Mouse (Mus musculus) brain, embryonic 14.5 days (tissue): ENCODE results near the gene Phkg1. TPM values are rescaled to one million over a fixed set of nuclear protein-coding genes. Genes with fewer than 3 reads are reported as not detected.
"Not testable (repeated sequence)": the region's sequence is repeated elsewhere in the genome, so short reads cannot be mapped to it uniquely, and the experiment has no call there.

Source experiments
- DNase-seq: peaks from one replicate; pipeline ENCODE4 v3.0.0-alpha.2; 2011; ENCODE audit warnings: low read depth
- CTCF ChIP-seq: fragments of 200-500 bp; IDR thresholded peaks from 2 replicates; pipeline ENCODE4 v1.5.1; 2012; ENCODE audit warnings: inconsistent platforms, mild to moderate bottlenecking, moderate library complexity, borderline replicate concordance; ENCODE audit not compliant: insufficient read depth, insufficient read length; ENCODE audit errors: extremely low read depth
- POLR2A ChIP-seq: fragments of 200-500 bp; IDR thresholded peaks from 2 replicates; pipeline ENCODE4 v1.6.1; 2012; ENCODE audit warnings: mild to moderate bottlenecking, inconsistent platforms, borderline replicate concordance; ENCODE audit not compliant: poor library complexity, insufficient read depth, insufficient read length, severe bottlenecking; ENCODE audit errors: extremely low read depth
- polyA plus RNA-seq: library from polyadenylated mRNA; depleted of rRNA; stranded (reverse); fragments of >200 nt; gene quantifications from 2 replicates; pipeline ENCODE4 v1.2.3, GENCODE M21; 2012

The Phkg1 gene
- polyA plus RNA-seq, 1 experiment: 0.14 TPM

DNA sequence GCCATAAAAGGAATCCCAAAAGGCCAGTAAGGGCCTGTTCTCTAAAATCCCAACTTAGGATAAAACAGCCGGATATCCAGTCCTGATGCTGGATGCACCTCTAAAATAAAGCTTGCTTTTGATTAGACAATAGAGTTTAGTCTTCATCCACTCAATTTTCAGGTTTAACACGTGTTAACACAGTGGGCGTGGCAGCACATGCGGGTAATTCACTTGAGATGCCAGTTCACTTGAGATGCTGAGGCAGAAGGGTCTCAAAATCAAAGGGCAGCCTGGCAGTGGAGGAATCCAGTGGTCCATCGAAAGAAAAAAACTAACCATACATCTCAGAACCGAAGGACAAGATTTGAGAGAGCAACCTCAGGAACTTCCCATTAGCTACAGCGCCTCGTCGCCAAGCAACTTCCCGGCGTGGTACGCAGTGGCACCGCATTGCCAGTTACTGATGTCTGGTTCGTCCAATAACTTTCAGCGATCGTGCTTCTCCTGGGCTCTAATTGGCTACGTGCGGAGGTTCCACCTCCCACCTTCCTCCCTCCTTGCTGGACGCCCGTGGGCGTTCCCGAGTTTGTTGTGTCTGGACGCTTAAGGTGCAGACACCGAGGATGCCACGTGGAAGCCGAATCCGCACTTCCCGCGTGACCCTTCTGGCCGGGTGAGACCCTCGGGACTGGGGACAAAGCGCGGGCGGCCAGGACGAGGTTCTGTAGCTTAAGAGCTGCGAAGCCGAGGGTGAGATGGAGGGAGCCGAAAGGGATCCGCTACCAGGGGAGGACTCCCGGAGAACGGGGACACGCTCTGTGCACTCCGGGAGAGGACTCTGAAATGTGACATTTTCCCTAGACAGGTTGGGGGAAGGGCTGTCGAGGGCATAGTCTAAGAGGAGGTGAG, 2.9 kb downstream of the Phkg1 start, which contains the start of gene Zbed5:
TSS of gene Zbed5 (plus strand) at position 526 of the 891 bp plus-strand sequence.
- no peak for TF ChIP-seq CTCF
- TF ChIP-seq POLR2A: no peak
- peak; percentile 98 for DNase-seq

DNA sequence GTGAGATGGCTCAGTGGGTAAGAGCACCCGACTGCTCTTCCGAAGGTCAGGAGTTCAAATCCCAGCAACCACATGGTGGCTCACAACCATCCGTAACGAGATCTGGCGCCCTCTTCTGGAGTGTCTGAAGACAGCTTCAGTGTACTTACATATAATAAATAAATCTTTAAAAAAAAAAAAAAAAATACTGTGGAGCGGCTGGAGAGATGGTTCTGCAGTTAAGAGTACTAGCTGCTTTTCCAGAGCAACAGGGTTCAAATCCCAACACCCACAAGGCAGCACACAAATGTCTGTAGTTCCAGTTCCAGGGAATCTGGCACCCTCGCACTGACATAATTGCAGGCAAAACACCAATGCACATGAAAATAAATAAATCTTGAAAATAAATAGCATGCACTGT, 8.0 kb downstream of the Phkg1 start:
- DNase-seq: not testable (repeated sequence)

DNA sequence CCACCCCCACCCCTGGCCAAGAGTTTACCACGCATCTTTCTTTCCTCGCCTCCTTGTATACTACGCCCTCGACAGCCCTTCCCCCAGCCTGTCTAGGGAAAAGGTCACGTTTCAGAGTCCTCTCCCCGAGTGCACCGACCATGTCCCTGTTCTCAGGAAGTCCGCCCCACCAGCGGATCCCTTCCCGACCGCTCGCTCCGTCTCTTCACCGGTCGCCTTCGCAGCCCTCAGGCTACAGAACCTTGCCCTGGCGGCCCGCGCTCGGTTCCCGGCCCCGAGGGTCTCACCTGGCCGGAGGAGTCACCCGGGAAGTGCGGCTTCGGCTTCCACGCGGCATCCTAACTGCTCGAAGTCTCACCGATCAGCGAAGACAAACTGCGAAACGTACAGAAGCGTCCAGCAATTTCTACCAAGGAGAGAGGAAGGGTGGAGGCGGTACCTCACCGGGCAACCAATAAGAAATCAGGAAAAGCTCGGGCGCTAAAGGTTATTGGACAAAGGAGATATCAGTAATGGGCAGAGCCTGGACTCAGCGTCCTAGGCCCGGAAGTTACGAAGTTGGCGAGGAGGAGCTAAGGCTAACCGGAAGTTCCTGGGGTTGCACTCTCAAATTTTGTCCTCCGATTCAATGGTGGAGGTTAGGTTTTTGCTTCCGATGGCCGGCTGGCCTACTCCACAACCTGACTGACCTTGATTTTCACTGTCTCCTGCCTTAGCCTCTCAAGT, 11.3 kb downstream of the Phkg1 start, which contains the start of gene Chchd2:
TSS of gene Chchd2 (minus strand) at position 560 of the 726 bp plus-strand sequence.
- DNase-seq: peak; percentile 99
- no peak for TF ChIP-seq CTCF
- 0 out of 2 replicates have a peak, but pooled peaks have one; percentile 21 for TF ChIP-seq POLR2A

DNA sequence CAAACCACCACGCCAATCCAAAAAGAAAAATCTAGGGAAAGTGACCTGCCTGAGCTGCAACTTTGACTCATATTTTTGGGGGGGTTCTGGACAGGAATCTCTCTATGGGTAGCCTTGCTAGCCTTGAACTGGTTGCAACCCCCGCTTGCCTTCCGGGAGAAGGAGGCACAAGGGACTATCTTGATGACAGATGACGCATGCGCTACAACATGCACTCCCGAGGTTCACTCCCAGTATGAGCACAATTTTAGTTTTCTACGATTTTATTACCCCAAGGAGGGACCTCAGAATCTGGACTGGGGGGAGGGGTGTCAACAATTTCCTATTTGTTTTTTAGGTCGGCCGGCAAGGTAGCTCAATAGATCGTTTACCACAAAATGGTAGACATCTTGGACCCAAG, 12.1 kb downstream of the Phkg1 start:
- TF ChIP-seq POLR2A (no peak), CTCF (no peak)

DNA sequence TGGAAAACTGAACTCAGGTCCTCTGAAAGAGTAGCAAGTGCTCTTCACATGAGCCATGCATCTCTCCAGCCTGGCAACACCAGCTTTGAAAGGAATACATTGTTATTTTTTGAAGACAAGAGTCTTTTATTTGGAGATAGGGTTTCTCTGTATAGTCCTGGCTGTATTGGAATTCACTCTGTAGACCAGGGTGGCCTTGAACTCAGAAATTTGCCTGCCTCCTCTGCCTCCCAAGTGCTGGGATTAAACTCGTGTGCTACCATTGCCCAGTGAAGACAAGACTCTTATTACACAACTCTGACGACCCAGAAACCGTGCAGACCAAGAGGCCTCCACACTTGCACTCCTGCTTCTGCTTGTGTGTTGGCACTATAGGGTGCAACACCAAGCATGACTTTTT, 18.5 kb downstream of the Phkg1 start:
- no peak for DNase-seq
- TF ChIP-seq POLR2A (no peak), CTCF (no peak)

More for the DNA sequence above, 12.1 kb downstream of the Phkg1 start:
- DNase-seq: peak; percentile 4

DNA sequence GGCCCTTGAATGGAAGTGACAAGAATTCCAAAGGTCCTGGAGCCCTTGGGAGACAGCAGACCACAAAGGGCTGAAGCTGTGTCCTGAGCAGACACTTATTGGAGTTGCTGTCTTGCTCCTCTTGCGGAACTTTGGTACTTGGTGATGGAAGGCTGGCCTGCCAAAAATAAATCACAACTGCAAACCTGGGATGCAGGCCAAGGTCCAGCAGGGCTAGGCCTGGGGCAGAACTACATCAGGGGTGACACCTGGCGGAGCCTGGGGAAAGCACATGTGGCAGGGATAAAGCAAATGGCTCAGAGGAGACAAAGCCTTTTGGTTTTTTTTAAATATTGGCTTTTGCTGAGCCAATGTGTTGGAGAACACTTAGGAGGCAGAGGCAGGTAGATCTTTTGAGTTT, 19.4 kb downstream of the Phkg1 start:
- peak; percentile 35 for DNase-seq
- TF ChIP-seq CTCF (peak; percentile 54; the same call in 1 of the 2 replicates), POLR2A (no peak)

DNA sequence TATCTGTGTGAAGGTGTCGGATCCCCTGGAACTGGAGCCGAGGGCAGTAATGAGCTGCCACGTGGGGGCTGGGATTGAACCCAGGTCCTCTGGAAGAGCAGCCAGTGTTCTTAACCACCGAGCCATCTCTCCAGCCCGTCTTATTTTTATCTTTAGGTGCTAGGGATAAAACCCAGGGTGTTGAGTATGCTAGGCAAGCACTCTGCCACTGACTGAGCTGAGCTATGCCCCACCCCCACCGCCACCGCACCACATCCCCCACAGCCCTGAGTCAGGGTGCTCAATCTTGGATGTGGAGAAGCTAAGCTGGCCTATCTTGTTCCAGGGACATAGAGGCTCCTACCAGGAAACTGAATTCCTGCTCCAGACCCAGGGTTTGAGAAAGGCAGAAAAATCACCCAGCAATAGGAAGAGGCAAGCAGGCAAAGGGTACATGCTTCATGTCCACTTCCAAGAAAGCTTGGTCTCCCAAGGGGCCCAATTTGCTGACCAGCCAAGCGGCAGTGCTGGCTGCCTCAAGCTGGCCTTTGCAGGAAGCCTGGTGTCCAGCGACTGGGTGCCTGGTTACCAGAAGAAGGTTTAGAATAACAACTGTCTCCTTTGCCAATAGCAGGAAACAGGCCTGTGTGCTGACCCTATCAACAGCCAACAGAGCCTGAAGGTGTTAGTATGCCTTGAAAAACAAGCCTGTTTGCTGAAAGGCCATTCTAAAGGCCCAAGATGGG, 20.5 kb downstream of the Phkg1 start:
- TF ChIP-seq CTCF (no peak), POLR2A (no peak)
- DNase-seq: no peak

DNA sequence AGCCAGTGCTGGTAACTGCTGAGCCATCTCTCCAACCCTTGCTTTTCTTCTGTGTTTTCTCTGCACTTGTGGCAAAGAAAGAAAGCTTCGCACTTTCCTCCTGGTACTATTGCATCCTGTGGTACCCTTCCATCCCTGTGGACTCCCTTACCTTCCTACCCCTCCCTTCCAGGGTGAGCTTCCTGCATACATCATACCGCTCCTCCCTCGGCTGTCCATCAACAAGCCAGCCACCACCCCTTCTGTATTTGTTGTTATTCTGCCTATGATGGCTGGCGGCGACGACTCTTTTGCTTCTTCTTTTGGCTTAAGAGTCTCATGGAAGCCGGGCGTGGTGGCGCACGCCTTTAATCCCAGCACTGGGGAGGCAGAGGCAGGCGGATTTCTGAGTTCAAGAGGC, 23.3 kb downstream of the Phkg1 start:
- no peak for DNase-seq
- no peak for TF ChIP-seq POLR2A
- TF ChIP-seq CTCF: no peak

DNA sequence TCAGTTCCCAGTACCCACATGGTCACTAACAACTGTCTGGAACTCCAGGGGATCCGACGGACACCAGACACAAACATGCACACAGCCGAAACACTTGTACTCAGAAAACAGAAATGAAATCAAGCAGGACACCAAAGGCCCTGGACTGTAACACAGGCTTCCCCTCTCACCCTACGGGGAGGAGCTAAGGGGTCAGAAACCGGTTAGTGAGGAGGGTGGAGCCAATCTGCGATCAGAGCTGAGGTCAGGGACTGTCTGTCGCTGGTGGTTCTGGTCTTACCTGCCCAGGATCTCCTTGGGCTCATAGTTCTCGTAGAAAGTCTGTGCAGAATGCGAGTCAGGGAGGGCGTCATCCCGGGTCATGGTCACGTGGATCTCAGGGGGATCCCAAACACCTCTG, 24.4 kb downstream of the Phkg1 start:
- TF ChIP-seq POLR2A (no peak), CTCF (no peak)
- no peak for DNase-seq

DNA sequence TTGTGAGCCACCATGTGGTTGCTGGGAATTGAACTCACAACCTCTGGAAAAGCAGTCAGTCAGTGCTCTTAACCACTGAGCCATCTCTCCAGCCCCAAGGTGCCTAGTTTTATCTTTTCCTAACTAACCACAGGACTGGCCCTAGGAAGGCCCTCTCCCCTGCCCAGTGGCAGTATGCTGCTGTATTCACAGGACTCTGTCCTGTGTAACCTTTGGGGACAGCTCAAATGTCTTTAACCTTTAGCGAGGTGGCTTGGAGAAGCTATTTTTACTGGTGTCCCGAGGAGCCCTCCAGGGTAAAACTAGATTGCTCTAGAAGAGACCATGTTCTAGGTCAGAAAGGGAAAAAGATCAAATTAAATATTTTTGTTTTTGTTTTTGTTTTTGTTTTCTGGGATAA, 27.1 kb downstream of the Phkg1 start:
- TF ChIP-seq CTCF (no peak), POLR2A (no peak)
- no peak for DNase-seq
